Mouse (Mus musculus) heart, adult 2 months (tissue): ENCODE data around the gene Sec61b.

ENCODE experiments used
- CTCF ChIP-seq: fragments of 200-600 bp; IDR thresholded peaks from 2 replicates; pipeline ENCODE4 v1.8.1; 2022; ENCODE audit warnings: antibody characterized with exemption, mild to moderate bottlenecking, moderate library complexity
- EP300 ChIP-seq: fragments of 200-500 bp; IDR thresholded peaks from 2 replicates; pipeline ENCODE4 v1.6.1; 2011; ENCODE audit warnings: low read depth, low read length, control low read depth; ENCODE audit not compliant: insufficient read depth
- POLR2A ChIP-seq: fragments of 200-500 bp; IDR thresholded peaks from 2 replicates; pipeline ENCODE4 v1.6.1; 2011; ENCODE audit warnings: mild to moderate bottlenecking, low read depth, low read length, control low read depth; ENCODE audit not compliant: insufficient read depth

DNA sequence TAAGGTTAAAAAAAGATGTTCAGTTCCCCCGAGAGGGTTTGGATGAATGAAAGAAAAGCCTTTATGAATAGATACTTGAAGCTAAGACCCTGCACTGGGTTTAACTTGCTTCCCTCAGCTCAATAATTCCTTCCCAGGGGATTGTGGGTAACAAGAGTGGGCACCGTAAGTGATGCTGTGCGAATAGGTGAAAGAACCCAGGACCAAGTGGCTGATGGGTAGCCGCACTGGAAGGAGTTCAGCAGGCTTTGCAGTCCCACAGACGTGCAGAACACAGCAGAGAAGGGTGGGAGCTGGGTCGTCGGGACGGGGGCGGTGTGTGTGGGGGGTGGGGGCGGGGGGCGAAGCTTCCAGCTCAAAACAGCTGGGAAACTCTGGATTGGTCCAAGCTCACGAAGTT is 39.3 kb upstream of the Sec61b start:
- TF ChIP-seq EP300, result no peak
- no peak for TF ChIP-seq CTCF
- no peak for TF ChIP-seq POLR2A
